Comparison of ENCODE assay signal across 18 mouse cellular contexts in genomic region chr13:40652916-40653315, GRCm38 (mm10).
A peak's percentile ranks its signal among the peaks of the same experiment; 100 is the strongest.
DNase-seq lines count a peak whose midpoint lies in the region; TF ChIP-seq lines count a peak whose summit lies in the region.
"Had no signal": no experiment of that assay in that cellular context is flagged by ENCODE, and none has a peak within 500 bp of the region (broad histone marks: within the 10 kb centered on the region; RNA-seq: fewer than 3 reads in every experiment).

No protein-coding gene starts in this region.

- no peaks in the 10 kb centered on the region for H3K36me3 ChIP-seq in ES-E14 (ENCODE audit: control insufficient read depth, insufficient read depth, low read length, poor library complexity, severe bottlenecking)
- H3K36me3 ChIP-seq: embryonic facial prominence, embryonic 10.5 days; embryonic facial prominence, embryonic 12.5 days; forebrain, embryonic 15.5 days had no signal

- no peaks in the 10 kb centered on the region for H3K9me3 ChIP-seq in ES-E14 (ENCODE audit: control insufficient read depth, insufficient read depth, low read depth, low read length)
- H3K9me3 ChIP-seq: embryonic facial prominence, embryonic 10.5 days; embryonic facial prominence, embryonic 12.5 days; forebrain, embryonic 13.5 days; forebrain, embryonic 15.5 days had no signal

- DNase-seq in ES-CJ7 (ENCODE audit: low read depth, low spot score), result peak; percentile 61
- DNase-seq in ES-E14 (ENCODE audit: low read depth, low spot score), result peak; percentile 37
- DNase-seq in ZHBTc4 (ENCODE audit: low read depth, low spot score), result peak; percentile 68
- DNase-seq in adrenal gland, postnatal 14 days, result no peak
- DNase-seq in right cerebral cortex, postnatal 10 days (ENCODE audit: low spot score in 2 of 2), result no peak
- DNase-seq: adrenal gland, adult 2 months; adrenal gland, postnatal 10 days; adrenal gland, postnatal 36 days; cerebellum, adult 11-12 months; cerebellum, adult 2 months; cerebellum, adult 9-10 months; cerebellum, postnatal 10 days; cerebellum, postnatal 25 days; forebrain, postnatal 0 days had no signal

- in situ Hi-C loops in ES-E14 (cut with MboI; ENCODE audit: low sequenced_read_pairs in 2 of 2, unreplicated experiment in 2 of 2), result no loop called here

- H3K27ac ChIP-seq in ES-E14 (ENCODE audit: insufficient read depth, low read depth, low read length, poor library complexity, severe bottlenecking), result no peak overlapping the region
- H3K27ac ChIP-seq: embryonic facial prominence, embryonic 10.5 days; embryonic facial prominence, embryonic 12.5 days; forebrain, embryonic 13.5 days; forebrain, embryonic 15.5 days had no signal

- H3K9ac ChIP-seq in ES-E14 (ENCODE audit: insufficient read depth, low read depth, low read length, poor library complexity, severe bottlenecking), result no peak overlapping the region
- H3K9ac ChIP-seq: embryonic facial prominence, embryonic 12.5 days; forebrain, embryonic 13.5 days; forebrain, embryonic 15.5 days; forebrain, postnatal 0 days had no signal

- no peak overlapping the region for H3K4me3 ChIP-seq in ES-E14 (ENCODE audit: insufficient read depth in 1 of 2, low read depth in 1 of 2, low read length in 2 of 2, poor library complexity in 1 of 2, severe bottlenecking in 1 of 2)
- H3K4me3 ChIP-seq: embryonic facial prominence, embryonic 10.5 days; embryonic facial prominence, embryonic 12.5 days; forebrain, embryonic 13.5 days; forebrain, embryonic 15.5 days had no signal

- peaks cover 3 to 6% of the 10 kb centered on the region in 2 experiments for H3K4me1 ChIP-seq in ES-E14 (ENCODE audit: control insufficient read depth in 2 of 2, insufficient read depth in 2 of 2, low read length in 2 of 2, poor library complexity in 1 of 2)

TF ChIP-seq in ES-E14, 5 proteins besides CTCF, POLR2A, EP300 and RAD21:
- TF ChIP-seq ZC3H11A (IDR thresholded peaks at IDR 0.05; ENCODE audit: borderline replicate concordance, low read depth, low read length), result no peak
- TF ChIP-seq CHD2 (IDR thresholded peaks at IDR 0.05; ENCODE audit: low read depth, low read length), result no peak
- TF ChIP-seq MAFK (IDR thresholded peaks at IDR 0.05; ENCODE audit: insufficient read depth, low read depth, low read length), result no peak
- no peak for TF ChIP-seq ZNF384 (IDR thresholded peaks at IDR 0.05; ENCODE audit: low read depth, low read length)

Comparison
In these comparisons a context has a peak if more than half of its experiments do, and no peak if none do; other contexts are left out.
1. DNase-seq: peak in ES-CJ7 (single experiment), ES-E14 (single experiment) and ZHBTc4 (single experiment); none in adrenal gland, postnatal 14 days (single experiment) and right cerebral cortex, postnatal 10 days (0 of 2).